Mouse (Mus musculus) liver, embryonic 13.5 days (tissue): ENCODE measurements around the gene Ankrd37. TPM values are rescaled to one million over a fixed set of nuclear protein-coding genes. Genes with fewer than 3 reads are reported as not detected.

Experiments used
- ATAC-seq: fragments of 200-750 bp; cut with Nextera tagmentation; 2 replicates; pipeline ENCODE4 v1.8.0; 2017; ENCODE audit warnings: low read depth, mild to moderate bottlenecking, moderate number of reproducible peaks, moderate library complexity
- DNase-seq: peaks from one replicate; pipeline ENCODE4 v3.0.0; 2022
- H3K27ac ChIP-seq: fragments of 300-500 bp; sonication (generic); 2 replicates; pipeline ENCODE4 v1.5.1; 2015; ENCODE audit warnings: moderate library complexity, mild to moderate bottlenecking, inconsistent platforms
- H3K27me3 ChIP-seq: fragments of 300-500 bp; sonication (generic); 2 replicates; pipeline ENCODE4 v1.6.1; 2015; ENCODE audit warnings: mild to moderate bottlenecking, inconsistent platforms
- H3K36me3 ChIP-seq: fragments of 300-500 bp; sonication (generic); 2 replicates; pipeline ENCODE4 v1.6.1; 2015; ENCODE audit warnings: mild to moderate bottlenecking, inconsistent platforms
- H3K4me1 ChIP-seq: fragments of 300-500 bp; sonication (generic); replicated peaks from 2 replicates; pipeline ENCODE4 v1.6.1; 2015; ENCODE audit warnings: inconsistent platforms
- H3K4me2 ChIP-seq: fragments of 300-500 bp; sonication (generic); 2 replicates; pipeline ENCODE4 v1.6.1; 2015; ENCODE audit warnings: inconsistent platforms, mild to moderate bottlenecking, moderate library complexity
- H3K4me3 ChIP-seq: fragments of 300-500 bp; sonication (generic); replicated peaks from 2 replicates; pipeline ENCODE4 v1.5.1; 2015; ENCODE audit warnings: mild to moderate bottlenecking, inconsistent platforms
- H3K9ac ChIP-seq: fragments of 300-500 bp; sonication (generic); 2 replicates; pipeline ENCODE4 v1.6.1; 2015; ENCODE audit warnings: mild to moderate bottlenecking, inconsistent platforms
- H3K9me3 ChIP-seq: fragments of 300-500 bp; sonication (generic); replicated peaks from 2 replicates; pipeline ENCODE4 v1.6.1; 2016; ENCODE audit warnings: inconsistent platforms
- WGBS: fragments of 180-500 bp; shearing (Covaris S2); methylation state at CpG from one replicate; pipeline ENCODE4 v1.1.7; 2015; ENCODE audit not compliant: insufficient replicate concordance; 5-methylcytosine and 5-hydroxymethylcytosine counted together
- polyA plus RNA-seq: library from polyadenylated mRNA; unstranded; fragments of >200 nt; fragmentation: Nextera tagmentation; extraction: Ambion mirVana; gene quantifications from 2 replicates; pipeline ENCODE4 v1.2.1, GENCODE M21; 2015

The Ankrd37 gene
- polyA plus RNA-seq, 1 experiment from 2014 or later, result 4.7 TPM

- 5% methylated on average over 55 of the region's 55 CpGs for WGBS
- peaks cover 21% of the 10 kb centered on the region for H3K36me3 ChIP-seq
- H3K4me1 ChIP-seq, result peaks cover 13% of the 10 kb centered on the region
- DNase-seq (peak; percentile 100), ATAC-seq (peak; percentile 99)
- H3K4me3 ChIP-seq, result peak overlapping the region; percentile 73
- peak overlapping the region; percentile 87 for H3K27ac ChIP-seq
- H3K27me3 ChIP-seq, result no peaks in the 10 kb centered on the region
- no peaks in the 10 kb centered on the region for H3K9me3 ChIP-seq
- peak overlapping the region; percentile 81 for H3K4me2 ChIP-seq
- peak overlapping the region; percentile 83 for H3K9ac ChIP-seq
These were observed 5.5 kb downstream of the Ankrd37 start for GRCm38 (mm10) chr8:45999784-46000705.

GRCm38 (mm10) chr8:45999138-45999783 is 6.2 kb downstream of the Ankrd37 start, which contains the start of gene Lrp2bp:
Gene Lrp2bp (plus strand): TSS chr8:45999303.
- Histone ChIP-seq H3K4me1 (peaks cover 13% of the 10 kb centered on the region), H3K4me2 (peak within 1 kb of the TSS; percentile 81), H3K9ac (peak within 1 kb of the TSS; percentile 83), H3K27me3 (no peaks in the 10 kb centered on the region), H3K9me3 (no peaks in the 10 kb centered on the region), H3K36me3 (peaks cover 21% of the 10 kb centered on the region), H3K27ac (peak within 1 kb of the TSS; percentile 87), H3K4me3 (peak within 1 kb of the TSS; percentile 73)
- ATAC-seq (no peak), DNase-seq (peak; percentile 12)
- WGBS, result 5% methylated on average over 22 of the region's 22 CpGs

- 76% methylated on average over 2 of the region's 2 CpGs for WGBS
- no peak overlapping the region for H3K4me2 ChIP-seq
- H3K4me3 ChIP-seq, result no peak overlapping the region
- ATAC-seq (no peak), DNase-seq (no peak)
- H3K36me3 ChIP-seq, result peaks cover 30% of the 10 kb centered on the region
- H3K27ac ChIP-seq, result no peak overlapping the region
- H3K27me3 ChIP-seq, result no peaks in the 10 kb centered on the region
- H3K4me1 ChIP-seq, result peaks cover 13% of the 10 kb centered on the region
- no peak overlapping the region for H3K9ac ChIP-seq
- H3K9me3 ChIP-seq, result no peaks in the 10 kb centered on the region
These were observed 7.3 kb downstream of the Ankrd37 start for GRCm38 (mm10) chr8:45998228-45998627.

GRCm38 (mm10) chr8:45995576-45995975 is 9.9 kb downstream of the Ankrd37 start:
- no peak for DNase-seq
- H3K27ac ChIP-seq, result no peak overlapping the region
- peaks cover 11% of the 10 kb centered on the region for H3K4me1 ChIP-seq

GRCm38 (mm10) chr8:45994111-45994510 is 11.4 kb downstream of the Ankrd37 start:
- Histone ChIP-seq H3K4me1 (peaks cover 2% of the 10 kb centered on the region), H3K36me3 (peaks cover 43% of the 10 kb centered on the region), H3K9me3 (no peaks in the 10 kb centered on the region), H3K9ac (no peak overlapping the region), H3K27me3 (no peaks in the 10 kb centered on the region), H3K4me3 (no peak overlapping the region), H3K27ac (no peak overlapping the region), H3K4me2 (no peak overlapping the region)
- ATAC-seq, result no peak
- 79% methylated on average over 2 of the region's 2 CpGs for WGBS
- DNase-seq, result no peak

More at GRCm38 (mm10) chr8:45995576-45995975, 9.9 kb downstream of the Ankrd37 start:
- Histone ChIP-seq H3K27me3 (no peaks in the 10 kb centered on the region), H3K4me3 (no peak overlapping the region), H3K4me2 (no peak overlapping the region), H3K36me3 (peaks cover 38% of the 10 kb centered on the region), H3K9me3 (no peaks in the 10 kb centered on the region), H3K9ac (no peak overlapping the region)
- 83% methylated on average over 3 of the region's 3 CpGs for whole genome bisulfite sequencing
- ATAC-seq, result no peak

GRCm38 (mm10) chr8:45990631-45991310 is 14.7 kb downstream of the Ankrd37 start:
- no peaks in the 10 kb centered on the region for H3K27me3 ChIP-seq
- H3K9ac ChIP-seq, result no peak overlapping the region
- no peaks in the 10 kb centered on the region for H3K9me3 ChIP-seq
- H3K4me3 ChIP-seq, result no peak overlapping the region
- DNase-seq (no peak), ATAC-seq (no peak)
- H3K27ac ChIP-seq, result no peak overlapping the region
- H3K4me1 ChIP-seq, result peaks cover 8% of the 10 kb centered on the region
- H3K4me2 ChIP-seq, result no peak overlapping the region
- 65% methylated on average over 4 of the region's 4 CpGs for WGBS
- peaks cover 41% of the 10 kb centered on the region for H3K36me3 ChIP-seq

GRCm38 (mm10) chr8:45988189-45988588 is 17.3 kb downstream of the Ankrd37 start:
- H3K9ac ChIP-seq, result no peak overlapping the region
- H3K4me2 ChIP-seq, result no peak overlapping the region
- H3K4me3 ChIP-seq, result no peak overlapping the region
- H3K27ac ChIP-seq, result no peak overlapping the region
- peak; percentile 70 for ATAC-seq
- peaks cover 40% of the 10 kb centered on the region for H3K36me3 ChIP-seq
- H3K27me3 ChIP-seq, result no peaks in the 10 kb centered on the region
- 14% methylated on average over 2 of the region's 2 CpGs for WGBS
- no peaks in the 10 kb centered on the region for H3K9me3 ChIP-seq
- DNase-seq, result no peak
- peaks cover 8% of the 10 kb centered on the region for H3K4me1 ChIP-seq

GRCm38 (mm10) chr8:45986665-45987064 is 18.8 kb downstream of the Ankrd37 start:
- no peak overlapping the region for H3K27ac ChIP-seq
- 66% methylated on average over 3 of the region's 3 CpGs for WGBS
- DNase-seq, result no peak

GRCm38 (mm10) chr8:45975837-45976468 is 29.6 kb downstream of the Ankrd37 start:
- H3K4me1 ChIP-seq, result peaks cover 17% of the 10 kb centered on the region
- H3K36me3 ChIP-seq, result peaks cover 25% of the 10 kb centered on the region
- peak overlapping the region; percentile 49 for H3K27ac ChIP-seq
- DNase-seq (no peak), ATAC-seq (peak; percentile 39)
- H3K9me3 ChIP-seq, result no peaks in the 10 kb centered on the region
- peak overlapping the region; percentile 80 for H3K4me2 ChIP-seq
- no peaks in the 10 kb centered on the region for H3K27me3 ChIP-seq
- peak overlapping the region; percentile 79 for H3K4me3 ChIP-seq
- 36% methylated on average over 11 of the region's 11 CpGs for whole genome bisulfite sequencing
- peak overlapping the region; percentile 77 for H3K9ac ChIP-seq

More at GRCm38 (mm10) chr8:45986665-45987064, 18.8 kb downstream of the Ankrd37 start:
- no peak for ATAC-seq
- Histone ChIP-seq H3K4me2 (no peak overlapping the region), H3K36me3 (peaks cover 51% of the 10 kb centered on the region), H3K4me1 (peaks cover 8% of the 10 kb centered on the region), H3K9ac (no peak overlapping the region), H3K9me3 (no peaks in the 10 kb centered on the region), H3K27me3 (no peaks in the 10 kb centered on the region), H3K4me3 (no peak overlapping the region)

GRCm38 (mm10) chr8:45975126-45975836 is 30.2 kb downstream of the Ankrd37 start, which contains the start of the genes 1700029J07Rik and Ufsp2:
Gene 1700029J07Rik (minus strand): TSS chr8:45975252.
Gene Ufsp2 (plus strand): TSS chr8:45975528.
- ATAC-seq, result peak; percentile 95
- peak within 1 kb of the TSS; percentile 70 for H3K27ac ChIP-seq
- H3K9me3 ChIP-seq, result no peaks in the 10 kb centered on the region
- H3K4me2 ChIP-seq, result peak within 1 kb of the TSS; percentile 80
- peak; percentile 89 for DNase-seq
- H3K4me1 ChIP-seq, result peaks cover 17% of the 10 kb centered on the region
- H3K4me3 ChIP-seq, result peak within 1 kb of the TSS; percentile 79
- H3K36me3 ChIP-seq, result peaks cover 22% of the 10 kb centered on the region
- WGBS, result under 1% methylated on average over 57 of the region's 57 CpGs
- peak within 1 kb of the TSS; percentile 78 for H3K9ac ChIP-seq
- no peaks in the 10 kb centered on the region for H3K27me3 ChIP-seq
